Mouse (Mus musculus) liver, embryonic 11.5 days (tissue): Measurements from ENCODE around the gene Snd1. TPM values are rescaled to one million over a fixed set of nuclear protein-coding genes. Genes with fewer than 3 reads are reported as not detected.

ENCODE experiments used
- ATAC-seq: fragments of 200-750 bp; cut with Nextera tagmentation; replicated peaks from 2 replicates; pipeline ENCODE4 v1.8.0; 2017; ENCODE audit warnings: moderate number of reproducible peaks, mild to moderate bottlenecking, moderate TSS enrichment, moderate library complexity; ENCODE audit not compliant: low FRiP score
- DNase-seq: peaks from one replicate; pipeline ENCODE4 v3.0.0-alpha.2; 2017; ENCODE audit warnings: low spot score
- H3K27ac ChIP-seq: fragments of 300-500 bp; sonication (generic); 2 replicates; pipeline ENCODE4 v1.5.1; 2014; ENCODE audit warnings: mild to moderate bottlenecking, low read depth, low read length, control low read depth
- H3K27me3 ChIP-seq: fragments of 300-500 bp; sonication (generic); replicated peaks from 2 replicates; pipeline ENCODE4 v1.6.1; 2014; ENCODE audit warnings: low read length, mixed read lengths; ENCODE audit not compliant: control insufficient read depth, insufficient read depth
- H3K36me3 ChIP-seq: fragments of 300-500 bp; sonication (generic); 2 replicates; pipeline ENCODE4 v1.6.1; 2014; ENCODE audit warnings: mild to moderate bottlenecking, low read length, moderate library complexity, mixed read lengths; ENCODE audit not compliant: control insufficient read depth, insufficient read depth
- H3K4me1 ChIP-seq: fragments of 300-500 bp; sonication (generic); replicated peaks from 2 replicates; pipeline ENCODE4 v1.6.1; 2014; ENCODE audit warnings: low read length, mixed read lengths; ENCODE audit not compliant: control insufficient read depth, insufficient read depth
- H3K4me2 ChIP-seq: fragments of 300-500 bp; sonication (generic); 2 replicates; pipeline ENCODE4 v1.6.1; 2014; ENCODE audit warnings: mild to moderate bottlenecking, control low read depth, moderate library complexity
- H3K4me3 ChIP-seq: fragments of 300-500 bp; sonication (generic); 2 replicates; pipeline ENCODE4 v1.5.1; 2014; ENCODE audit warnings: low read depth, low read length, control low read depth
- H3K9ac ChIP-seq: fragments of 300-500 bp; sonication (generic); 2 replicates; pipeline ENCODE4 v1.6.1; 2014; ENCODE audit warnings: low read depth, low read length, control low read depth
- H3K9me3 ChIP-seq: fragments of 300-500 bp; sonication (generic); 2 replicates; pipeline ENCODE4 v1.6.1; 2016; ENCODE audit warnings: low read length, inconsistent platforms, mixed read lengths; ENCODE audit not compliant: control insufficient read depth
- WGBS: fragments of 180-500 bp; shearing (Covaris S2); extraction: QIAGEN DNeasy Blood & Tissue Kit; methylation state at CpG from one replicate; pipeline ENCODE4 v1.1.7; 2014; 5-methylcytosine and 5-hydroxymethylcytosine counted together
- polyA plus RNA-seq: library from polyadenylated mRNA; unstranded; fragments of >200 nt; fragmentation: Nextera tagmentation; extraction: Ambion mirVana; gene quantifications from 2 replicates; pipeline ENCODE4 v1.2.1, GENCODE M21; 2014

Gene Snd1
- polyA plus RNA-seq, 1 experiment from 2014 or later, result 107 TPM

GRCm38 (mm10) chr6:28542298-28542701, 67.4 kb downstream of the Snd1 start:
- ATAC-seq (no peak), DNase-seq (no peak)
- Histone ChIP-seq H3K27ac (no peak overlapping the region), H3K9me3 (no peaks in the 10 kb centered on the region), H3K4me2 (no peak overlapping the region), H3K4me3 (no peak overlapping the region), H3K36me3 (peaks cover 5% of the 10 kb centered on the region; the same call in 1 of the 2 replicates), H3K4me1 (no peaks in the 10 kb centered on the region), H3K9ac (no peak overlapping the region), H3K27me3 (no peaks in the 10 kb centered on the region)
- WGBS, result 82% methylated on average over 6 of the region's 6 CpGs

- Histone ChIP-seq H3K4me1 (no peaks in the 10 kb centered on the region), H3K27ac (no peak overlapping the region), H3K4me2 (no peak overlapping the region), H3K27me3 (no peaks in the 10 kb centered on the region), H3K9ac (no peak overlapping the region), H3K4me3 (no peak overlapping the region), H3K36me3 (peaks cover 10% of the 10 kb centered on the region), H3K9me3 (no peaks in the 10 kb centered on the region)
- DNase-seq, result no peak
- no peak for ATAC-seq
- 82% methylated on average over 2 of the region's 2 CpGs for WGBS
These were observed 72.0 kb downstream of the Snd1 start for GRCm38 (mm10) chr6:28546943-28547342.

GRCm38 (mm10) chr6:28549374-28549773, 74.4 kb downstream of the Snd1 start:
- Histone ChIP-seq H3K27me3 (no peaks in the 10 kb centered on the region), H3K4me2 (no peak overlapping the region), H3K36me3 (peaks cover 10% of the 10 kb centered on the region), H3K9me3 (no peaks in the 10 kb centered on the region), H3K9ac (no peak overlapping the region), H3K27ac (no peak overlapping the region), H3K4me1 (no peaks in the 10 kb centered on the region; the same call in 1 of the 2 replicates), H3K4me3 (no peak overlapping the region)
- 87% methylated on average over 2 of the region's 2 CpGs for WGBS
- DNase-seq (no peak), ATAC-seq (no peak)

GRCm38 (mm10) chr6:28550255-28551004, 75.5 kb downstream of the Snd1 start:
- 80% methylated on average over 7 of the region's 7 CpGs for WGBS
- no peak overlapping the region for H3K4me2 ChIP-seq
- H3K36me3 ChIP-seq, result peaks cover 13% of the 10 kb centered on the region
- no peak overlapping the region for H3K9ac ChIP-seq
- no peak for ATAC-seq
- no peaks in the 10 kb centered on the region for H3K27me3 ChIP-seq
- H3K4me3 ChIP-seq, result no peak overlapping the region
- no peak overlapping the region for H3K27ac ChIP-seq
- H3K4me1 ChIP-seq, result no peaks in the 10 kb centered on the region; the same call in 1 of the 2 replicates
- no peak for DNase-seq
- no peaks in the 10 kb centered on the region for H3K9me3 ChIP-seq

GRCm38 (mm10) chr6:28554470-28554869, 79.5 kb downstream of the Snd1 start:
- Histone ChIP-seq H3K4me2 (no peak overlapping the region), H3K27me3 (no peaks in the 10 kb centered on the region), H3K4me3 (no peak overlapping the region), H3K4me1 (no peaks in the 10 kb centered on the region; the same call in 1 of the 2 replicates), H3K36me3 (peaks cover 8% of the 10 kb centered on the region), H3K9ac (no peak overlapping the region), H3K9me3 (no peaks in the 10 kb centered on the region), H3K27ac (no peak overlapping the region)
- DNase-seq, result no peak
- 93% methylated on average over 1 of the region's 1 CpGs for WGBS
- ATAC-seq, result no peak

- no peak for ATAC-seq
- H3K4me1 ChIP-seq, result no peaks in the 10 kb centered on the region; the same call in 1 of the 2 replicates
- no peak overlapping the region for H3K4me2 ChIP-seq
- 72% methylated on average over 6 of the region's 6 CpGs for WGBS
- H3K27me3 ChIP-seq, result no peaks in the 10 kb centered on the region
- DNase-seq, result no peak
- no peaks in the 10 kb centered on the region for H3K9me3 ChIP-seq
- no peak overlapping the region for H3K9ac ChIP-seq
- peaks cover 8% of the 10 kb centered on the region for H3K36me3 ChIP-seq
- no peak overlapping the region for H3K27ac ChIP-seq
- no peak overlapping the region for H3K4me3 ChIP-seq
These were observed 80.1 kb downstream of the Snd1 start for GRCm38 (mm10) chr6:28555002-28555401.

GRCm38 (mm10) chr6:28555428-28555827, 80.5 kb downstream of the Snd1 start:
- peaks cover 8% of the 10 kb centered on the region for H3K36me3 ChIP-seq

GRCm38 (mm10) chr6:28557728-28558127, 82.8 kb downstream of the Snd1 start:
- Histone ChIP-seq H3K4me1 (no peaks in the 10 kb centered on the region; the same call in 1 of the 2 replicates), H3K4me2 (no peak overlapping the region), H3K36me3 (peaks cover 3% of the 10 kb centered on the region; the same call in 1 of the 2 replicates), H3K27me3 (no peaks in the 10 kb centered on the region), H3K4me3 (no peak overlapping the region), H3K9me3 (no peaks in the 10 kb centered on the region), H3K27ac (no peak overlapping the region), H3K9ac (no peak overlapping the region)
- ATAC-seq, result no peak
- 90% methylated on average over 6 of the region's 6 CpGs for WGBS
- no peak for DNase-seq

More at GRCm38 (mm10) chr6:28555428-28555827, 80.5 kb downstream of the Snd1 start:
- H3K9ac ChIP-seq, result no peak overlapping the region
- WGBS, result 90% methylated on average over 7 of the region's 7 CpGs
- no peaks in the 10 kb centered on the region; the same call in 1 of the 2 replicates for H3K4me1 ChIP-seq
- no peaks in the 10 kb centered on the region for H3K9me3 ChIP-seq
- H3K4me3 ChIP-seq, result no peak overlapping the region
- no peak overlapping the region for H3K4me2 ChIP-seq
- ATAC-seq, result no peak
- no peak for DNase-seq
- H3K27ac ChIP-seq, result no peak overlapping the region
- no peaks in the 10 kb centered on the region for H3K27me3 ChIP-seq

GRCm38 (mm10) chr6:28559419-28559818, 84.5 kb downstream of the Snd1 start:
- H3K4me2 ChIP-seq, result no peak overlapping the region
- no peaks in the 10 kb centered on the region for H3K9me3 ChIP-seq
- 87% methylated on average over 2 of the region's 2 CpGs for WGBS
- H3K9ac ChIP-seq, result no peak overlapping the region
- peaks cover 3% of the 10 kb centered on the region; the same call in 1 of the 2 replicates for H3K36me3 ChIP-seq
- no peak overlapping the region for H3K27ac ChIP-seq
- no peak overlapping the region for H3K4me3 ChIP-seq
- DNase-seq (no peak), ATAC-seq (no peak)
- no peaks in the 10 kb centered on the region for H3K27me3 ChIP-seq
- no peaks in the 10 kb centered on the region for H3K4me1 ChIP-seq
